Mouse (Mus musculus) liver, adult 2 months (tissue): Measurements from ENCODE around the gene Hba-a2. TPM values are rescaled to one million over a fixed set of nuclear protein-coding genes. Genes with fewer than 3 reads are reported as not detected.
"Not testable (repeated sequence)": the region's sequence is repeated elsewhere in the genome, so short reads cannot be mapped to it uniquely, and the experiment has no call there.

Experiments
- DNase-seq: peaks from one replicate; pipeline ENCODE4 v3.0.0-alpha.2; 2011; ENCODE audit warnings: low read depth, low spot score; ENCODE audit errors: extremely low read depth
- H3K27ac ChIP-seq: fragments of 200-500 bp; replicated peaks from 2 replicates; pipeline ENCODE4 v1.5.1; 2012; ENCODE audit warnings: low read depth, mild to moderate bottlenecking, control low read depth, inconsistent platforms, low read length; ENCODE audit not compliant: insufficient read depth
- H3K27me3 ChIP-seq: fragments of 200-500 bp; 2 replicates; pipeline ENCODE4 v1.6.1; 2012; ENCODE audit warnings: mild to moderate bottlenecking, moderate library complexity, low read length, inconsistent platforms; ENCODE audit not compliant: control insufficient read depth, insufficient read depth
- H3K36me3 ChIP-seq: fragments of 200-500 bp; 2 replicates; pipeline ENCODE4 v1.6.1; 2012; ENCODE audit warnings: low read length, inconsistent platforms; ENCODE audit not compliant: control insufficient read depth, insufficient read depth
- H3K4me1 ChIP-seq: fragments of 200-500 bp; 2 replicates; pipeline ENCODE4 v1.6.1; 2011; ENCODE audit warnings: low read length; ENCODE audit not compliant: control insufficient read depth, insufficient read depth
- H3K4me3 ChIP-seq: fragments of 200-500 bp; 2 replicates; pipeline ENCODE4 v1.5.1; 2011; ENCODE audit warnings: low read depth, mild to moderate bottlenecking, control low read depth, low read length, moderate library complexity; ENCODE audit not compliant: insufficient read depth
- H3K79me2 ChIP-seq: fragments of 200-500 bp; 2 replicates; pipeline ENCODE4 v1.6.1; 2012; ENCODE audit warnings: inconsistent platforms, mild to moderate bottlenecking, low read length, moderate library complexity; ENCODE audit not compliant: control insufficient read depth, insufficient read depth
- H3K9ac ChIP-seq: fragments of 200-500 bp; 2 replicates; pipeline ENCODE4 v1.6.1; 2012; ENCODE audit warnings: low read depth, mild to moderate bottlenecking, control low read depth, inconsistent platforms, low read length
- CTCF ChIP-seq: fragments of 200-500 bp; IDR thresholded peaks from 2 replicates; pipeline ENCODE4 v1.5.1; 2011; ENCODE audit warnings: low read depth, low read length, control low read depth
- POLR2A ChIP-seq: fragments of 200-500 bp; IDR thresholded peaks from 2 replicates; pipeline ENCODE4 v1.6.1; 2011; ENCODE audit warnings: low read length, control low read depth; ENCODE audit not compliant: insufficient read depth; ENCODE audit errors: extremely low read depth
- WGBS: fragments of 180-500 bp; shearing (Covaris S2); methylation state at CpG from one replicate; pipeline ENCODE4 v1.1.7; 2018; 5-methylcytosine and 5-hydroxymethylcytosine counted together
- polyA plus RNA-seq: library from polyadenylated mRNA; depleted of rRNA; stranded (reverse); fragments of >200 nt; gene quantifications from 2 replicates; pipeline ENCODE4 v1.2.3, GENCODE M21; 2012
- total RNA-seq: library from RNA; depleted of rRNA; stranded (reverse); fragments of >200 nt; gene quantifications from 2 replicates; pipeline ENCODE4 v1.2.3, GENCODE M21; 2014

Gene Hba-a2
- total and polyA plus RNA-seq, 2 experiments = 243 to 869 TPM

DNA sequence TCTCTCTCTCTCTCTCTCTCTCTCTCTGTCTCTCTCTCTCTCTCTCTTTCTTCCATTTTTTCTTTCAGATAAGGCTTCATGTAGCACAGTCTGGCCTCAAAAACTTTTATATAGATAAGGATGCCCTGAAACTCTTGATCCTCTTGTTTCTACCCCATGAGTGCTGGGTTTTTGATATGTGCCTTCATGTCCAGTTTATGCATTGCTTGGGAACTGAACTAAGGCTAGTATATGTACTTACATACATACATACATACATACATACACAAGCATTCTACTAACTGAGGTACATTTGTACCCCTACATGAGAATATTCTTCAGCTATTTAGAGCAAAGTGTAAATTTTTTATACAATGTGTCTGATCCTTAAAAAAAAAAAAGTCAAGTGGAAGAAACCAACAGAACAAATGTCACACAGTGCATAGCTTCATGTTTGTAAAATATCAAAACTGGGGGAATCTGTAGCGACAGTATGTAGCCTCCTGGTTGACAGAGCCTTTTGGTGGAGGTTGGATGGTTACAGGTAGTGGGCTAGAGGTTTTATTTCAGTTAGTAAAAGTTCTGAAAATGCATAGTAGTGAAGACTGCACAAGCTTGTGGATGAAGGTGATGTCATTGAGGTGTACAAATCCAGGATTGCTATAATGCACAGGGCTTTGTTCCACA is 1.7 kb downstream of the Hba-a2 start:
- DNase-seq = no peak
- no peaks in the 10 kb centered on the region for H3K79me2 ChIP-seq
- no peaks in the 10 kb centered on the region for H3K36me3 ChIP-seq
- 92% methylated on average over 1 of the region's 1 CpGs for WGBS
- no peaks in the 10 kb centered on the region for H3K4me1 ChIP-seq
- no peak overlapping the region for H3K9ac ChIP-seq
- no peak overlapping the region for H3K4me3 ChIP-seq
- H3K27me3 ChIP-seq = peaks cover 8% of the 10 kb centered on the region; the same call in 1 of the 2 replicates
- no peak for TF ChIP-seq CTCF
- TF ChIP-seq POLR2A = no peak
- H3K27ac ChIP-seq = no peak overlapping the region

DNA sequence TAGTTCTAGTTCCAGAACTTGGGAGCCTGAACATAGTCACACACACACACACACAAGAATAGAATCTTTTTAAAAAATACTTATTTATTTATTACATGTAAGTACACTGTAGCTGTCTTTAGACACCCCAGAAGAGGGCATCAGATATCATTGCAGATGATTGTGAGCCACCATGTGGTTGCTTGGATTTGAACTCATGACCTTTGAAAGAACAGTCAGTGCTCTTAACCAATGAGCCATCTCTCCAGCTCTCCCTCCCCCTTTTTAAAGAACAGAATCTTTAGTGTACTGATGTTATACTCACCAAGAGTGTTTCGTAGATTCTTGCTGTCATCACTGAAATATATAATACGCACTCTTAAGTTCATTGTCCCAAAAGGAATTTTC is 2.2 kb downstream of the Hba-a2 start:
- Histone ChIP-seq H3K79me2 (no peaks in the 10 kb centered on the region), H3K36me3 (no peaks in the 10 kb centered on the region), H3K9ac (no peak overlapping the region), H3K4me1 (no peaks in the 10 kb centered on the region), H3K27me3 (peaks cover 8% of the 10 kb centered on the region; the same call in 1 of the 2 replicates), H3K4me3 (no peak overlapping the region), H3K27ac (no peak overlapping the region)
- 91% methylated on average over 2 of the region's 2 CpGs for WGBS
- TF ChIP-seq POLR2A (no peak), CTCF (no peak)
- no peak for DNase-seq

- H3K36me3 ChIP-seq, H3K9ac ChIP-seq, H3K27ac ChIP-seq, H3K27me3 ChIP-seq, H3K4me1 ChIP-seq, H3K4me3 ChIP-seq, DNase-seq, H3K79me2 ChIP-seq: not testable (repeated sequence)
- 7% methylated on average over 16 of the region's 16 CpGs for WGBS
- TF ChIP-seq CTCF = peak; percentile 62
Measured at GRCm38 (mm10) chr11:32299865-32300264, 3.6 kb downstream of the Hba-a2 start, which contains the start of gene Hbq1a. Gene Hbq1a, plus strand, starts transcription at chr11:32300069.

DNA sequence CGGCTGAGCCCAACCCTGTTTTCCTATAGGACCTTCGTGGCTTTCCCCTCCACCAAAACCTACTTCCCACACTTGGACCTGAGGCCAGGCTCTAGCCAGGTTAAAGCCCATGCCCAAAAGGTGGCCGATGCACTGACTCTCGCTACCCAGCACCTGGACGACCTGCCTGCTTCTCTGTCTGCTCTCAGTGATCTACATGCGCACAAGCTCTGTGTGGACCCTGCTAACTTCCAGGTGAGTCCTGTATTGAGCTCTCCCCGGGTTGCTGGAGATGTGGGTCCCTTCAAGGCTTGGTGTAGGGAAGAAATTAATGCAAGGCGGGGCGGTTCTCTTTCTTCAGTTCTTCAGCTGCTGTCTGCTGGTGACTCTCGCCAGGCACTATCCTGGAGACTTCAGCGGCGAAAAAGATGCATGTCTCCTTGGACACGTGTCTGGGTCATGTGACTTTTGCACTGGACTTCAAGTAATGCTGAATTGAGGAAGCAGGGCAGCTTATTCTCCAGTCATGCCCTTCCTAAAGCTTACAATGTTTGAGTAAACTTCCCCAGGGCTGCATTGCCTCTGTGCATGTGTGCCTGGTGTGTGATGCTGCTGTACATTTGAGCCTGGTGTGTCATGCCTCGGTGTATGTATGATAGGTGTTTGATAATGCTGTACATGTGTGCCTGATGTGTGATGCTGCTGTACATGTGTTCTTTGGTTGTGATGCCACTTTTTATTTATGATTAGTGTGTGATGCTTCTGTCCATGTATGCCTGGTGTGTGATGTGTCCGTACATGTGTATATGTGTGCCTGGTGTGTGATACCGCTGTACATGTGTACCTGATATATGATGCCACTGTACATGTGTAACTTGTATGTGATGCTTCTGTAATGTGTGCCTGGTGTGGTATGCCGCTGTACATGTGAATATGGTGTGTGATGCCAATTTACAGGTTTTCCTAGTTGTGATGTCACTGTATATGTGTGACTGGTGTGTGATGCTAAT is 4.3 kb downstream of the Hba-a2 start:
- WGBS = 53% methylated on average over 15 of the region's 17 CpGs
- DNase-seq = no peak
- Histone ChIP-seq H3K4me1 (no peaks in the 10 kb centered on the region), H3K36me3 (no peaks in the 10 kb centered on the region), H3K9ac (no peak overlapping the region), H3K27ac (no peak overlapping the region), H3K79me2 (no peaks in the 10 kb centered on the region), H3K27me3 (peaks cover 8% of the 10 kb centered on the region; the same call in 1 of the 2 replicates), H3K4me3 (no peak overlapping the region)
- TF ChIP-seq POLR2A (no peak), CTCF (no peak)

- Histone ChIP-seq H3K4me3 (no peak overlapping the region), H3K27ac (no peak overlapping the region), H3K79me2 (no peaks in the 10 kb centered on the region), H3K4me1 (no peaks in the 10 kb centered on the region), H3K27me3 (peaks cover 8% of the 10 kb centered on the region; the same call in 1 of the 2 replicates), H3K9ac (no peak overlapping the region), H3K36me3 (no peaks in the 10 kb centered on the region)
- TF ChIP-seq POLR2A (no peak), CTCF (no peak)
- DNase-seq = no peak
- WGBS = 63% methylated on average over 1 of the region's 1 CpGs
Measured at GRCm38 (mm10) chr11:32301506-32301905, 5.2 kb downstream of the Hba-a2 start.
